Mouse (Mus musculus) olfactory bulb, adult 2 months (tissue): ENCODE results near the gene Camk1.

ENCODE experiments used
- CTCF ChIP-seq: fragments of 200-500 bp; IDR thresholded peaks from 2 replicates; pipeline ENCODE4 v1.5.1; 2012; ENCODE audit warnings: low read depth, mild to moderate bottlenecking, low read length, moderate library complexity; ENCODE audit not compliant: insufficient read depth
- POLR2A ChIP-seq: fragments of 200-500 bp; IDR thresholded peaks from 2 replicates; pipeline ENCODE4 v1.6.1; 2012; ENCODE audit warnings: mild to moderate bottlenecking, low read depth, low read length, moderate library complexity; ENCODE audit not compliant: insufficient read depth

GRCm38 (mm10) chr6:113333137-113333950 is 10.4 kb downstream of the Camk1 start:
- TF ChIP-seq CTCF, result no peak
- no peak for TF ChIP-seq POLR2A
